Mouse (Mus musculus) forebrain, embryonic 11.5 days (tissue): ENCODE measurements at regions not wholly inside any gene's neighbourhood (a gene's known extent, or its start where the extent isn't known, plus 50 kb on each side); places are given as distances from the start of the nearest gene placed in this dataset.

Experiments used
- ATAC-seq: fragments of 200-750 bp; cut with Nextera tagmentation; replicated peaks from 2 replicates; pipeline ENCODE4 v1.8.0; 2017; ENCODE audit warnings: moderate TSS enrichment; ENCODE audit not compliant: low FRiP score
- DNase-seq: peaks from one replicate; pipeline ENCODE4 v3.0.0-alpha.2; 2017; ENCODE audit warnings: low spot score
- H3K27ac ChIP-seq: fragments of 300-500 bp; sonication (generic); 2 replicates; pipeline ENCODE4 v1.5.1; 2014; ENCODE audit warnings: low read depth, low read length
- H3K27me3 ChIP-seq: fragments of 300-500 bp; sonication (generic); 2 replicates; pipeline ENCODE4 v1.6.1; 2014; ENCODE audit warnings: mild to moderate bottlenecking, low read length, mixed read lengths; ENCODE audit not compliant: control insufficient read depth, insufficient read depth
- H3K36me3 ChIP-seq: fragments of 300-500 bp; sonication (generic); 2 replicates; pipeline ENCODE4 v1.6.1; 2014; ENCODE audit warnings: mild to moderate bottlenecking, low read length, moderate library complexity, mixed read lengths; ENCODE audit not compliant: control insufficient read depth, insufficient read depth
- H3K4me1 ChIP-seq: fragments of 300-500 bp; sonication (generic); replicated peaks from 2 replicates; pipeline ENCODE4 v1.6.1; 2014; ENCODE audit warnings: low read length, mixed read lengths; ENCODE audit not compliant: control insufficient read depth, insufficient read depth
- H3K4me2 ChIP-seq: fragments of 300-500 bp; sonication (generic); 2 replicates; pipeline ENCODE4 v1.6.1; 2014; ENCODE audit warnings: low read depth, mild to moderate bottlenecking, low read length, moderate library complexity, mixed read lengths; ENCODE audit not compliant: severe bottlenecking
- H3K4me3 ChIP-seq: fragments of 300-500 bp; sonication (generic); 2 replicates; pipeline ENCODE4 v1.5.1; 2014; ENCODE audit warnings: low read depth, low read length
- H3K9ac ChIP-seq: fragments of 300-500 bp; sonication (generic); 2 replicates; pipeline ENCODE4 v1.6.1; 2014; ENCODE audit warnings: low read length
- H3K9me3 ChIP-seq: fragments of 300-500 bp; sonication (generic); 2 replicates; pipeline ENCODE4 v1.6.1; 2016; ENCODE audit warnings: low read length, mixed read lengths; ENCODE audit not compliant: control insufficient read depth
- WGBS: fragments of 180-500 bp; shearing (Covaris S2); extraction: QIAGEN DNeasy Blood & Tissue Kit; methylation state at CpG from one replicate; pipeline ENCODE4 v1.1.7; 2014; 5-methylcytosine and 5-hydroxymethylcytosine counted together

GRCm38 (mm10) chr3:70181611-70182010, 174.2 kb downstream of the Otol1 start:
- no peak overlapping the region for H3K9ac ChIP-seq
- no peak overlapping the region for H3K27ac ChIP-seq
- DNase-seq (no peak), ATAC-seq (no peak)
- 75% methylated on average over 3 of the region's 3 CpGs for WGBS
- no peaks in the 10 kb centered on the region for H3K9me3 ChIP-seq
- no peaks in the 10 kb centered on the region for H3K27me3 ChIP-seq
- H3K4me2 ChIP-seq = no peak overlapping the region
- H3K36me3 ChIP-seq = no peaks in the 10 kb centered on the region
- no peak overlapping the region for H3K4me3 ChIP-seq
- H3K4me1 ChIP-seq = no peaks in the 10 kb centered on the region

DNA sequence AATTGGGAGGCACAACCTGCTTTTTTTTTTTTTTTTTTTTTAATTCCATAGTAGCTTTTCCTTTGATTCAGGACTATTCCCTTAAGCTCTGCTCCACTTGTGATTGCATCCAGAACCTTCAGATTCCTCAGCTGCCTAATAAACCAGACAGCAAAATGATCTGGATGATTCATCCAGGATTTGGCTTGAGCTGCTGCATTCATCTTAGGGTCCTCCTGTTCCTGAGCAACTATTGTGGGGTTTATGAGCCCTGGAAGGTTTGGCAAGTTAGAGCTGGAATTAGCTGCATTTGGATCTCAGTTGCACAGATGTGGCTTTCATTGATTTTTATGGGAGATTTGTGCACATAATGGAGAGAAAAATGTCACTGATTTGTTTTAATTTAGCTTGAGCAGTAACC, 183.3 kb downstream of the Otol1 start:
- no peaks in the 10 kb centered on the region for H3K4me1 ChIP-seq
- H3K9ac ChIP-seq = no peak overlapping the region
- H3K27ac ChIP-seq = no peak overlapping the region
- DNase-seq = no peak
- H3K36me3 ChIP-seq = no peaks in the 10 kb centered on the region
- H3K4me3 ChIP-seq = no peak overlapping the region
- no peak overlapping the region for H3K4me2 ChIP-seq
- H3K27me3 ChIP-seq = no peaks in the 10 kb centered on the region
- no peaks in the 10 kb centered on the region for H3K9me3 ChIP-seq
- ATAC-seq = no peak

DNA sequence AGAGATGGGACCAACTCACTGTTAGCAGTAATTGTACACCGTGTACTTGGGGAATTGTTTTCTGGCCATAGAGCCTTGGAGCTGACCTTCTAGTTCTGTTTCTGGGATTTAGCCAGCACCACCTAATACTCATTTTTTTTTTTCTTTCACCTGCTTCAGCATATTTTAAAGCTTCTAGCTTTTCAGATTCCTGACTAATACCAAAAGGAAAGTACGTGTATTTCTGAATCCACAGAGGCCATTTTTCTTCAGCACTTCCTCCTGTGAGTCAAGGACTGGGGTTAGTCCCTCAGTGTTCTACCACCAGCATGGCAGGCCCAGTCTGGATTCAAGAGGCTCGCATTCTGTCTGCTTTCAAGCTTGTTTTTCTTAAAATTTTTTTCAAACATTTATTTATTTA, 189.3 kb downstream of the Otol1 start:
- 90% methylated on average over 3 of the region's 3 CpGs for WGBS
- ATAC-seq (no peak), DNase-seq (no peak)
- Histone ChIP-seq H3K27ac (no peak overlapping the region), H3K4me3 (no peak overlapping the region), H3K27me3 (no peaks in the 10 kb centered on the region), H3K9ac (no peak overlapping the region), H3K4me1 (no peaks in the 10 kb centered on the region), H3K4me2 (no peak overlapping the region), H3K36me3 (no peaks in the 10 kb centered on the region), H3K9me3 (no peaks in the 10 kb centered on the region)

GRCm38 (mm10) chr3:70198890-70199289, 191.5 kb downstream of the Otol1 start:
- H3K9ac ChIP-seq = no peak overlapping the region
- H3K9me3 ChIP-seq = no peaks in the 10 kb centered on the region
- H3K36me3 ChIP-seq = no peaks in the 10 kb centered on the region
- DNase-seq (no peak), ATAC-seq (no peak)
- H3K4me2 ChIP-seq = no peak overlapping the region
- WGBS = 69% methylated on average over 3 of the region's 3 CpGs
- no peaks in the 10 kb centered on the region for H3K4me1 ChIP-seq
- H3K27me3 ChIP-seq = no peaks in the 10 kb centered on the region
- H3K27ac ChIP-seq = no peak overlapping the region
- no peak overlapping the region for H3K4me3 ChIP-seq

DNA sequence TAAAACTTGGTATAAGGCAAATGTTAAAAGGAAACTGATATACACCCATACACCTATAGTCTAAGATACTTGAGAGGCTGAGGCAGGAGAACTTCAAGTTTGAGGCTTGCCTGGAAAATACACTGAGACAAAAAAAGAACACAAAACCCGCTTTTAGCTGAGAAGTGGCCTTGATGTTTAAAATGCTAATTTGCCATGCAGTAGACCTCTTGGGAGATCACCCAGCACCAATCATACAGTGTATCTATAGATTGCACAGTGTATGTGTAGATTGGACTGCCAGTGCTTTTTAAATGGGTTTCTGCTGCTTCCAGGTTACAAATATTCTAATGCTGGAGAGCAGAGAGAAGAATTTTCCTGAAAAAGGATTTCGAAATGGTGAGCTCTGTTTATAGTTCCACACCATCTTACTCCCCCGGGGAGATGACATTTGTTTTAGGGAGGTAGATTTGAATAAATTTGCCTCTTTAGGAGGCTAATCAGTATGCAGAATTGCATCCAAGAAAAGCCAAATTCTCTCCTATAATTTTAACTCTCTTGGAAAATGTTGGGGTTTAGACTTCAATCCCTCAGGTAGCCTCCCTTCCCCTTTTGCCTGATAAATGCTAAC, 194.0 kb downstream of the Otol1 start:
- no peak overlapping the region for H3K4me2 ChIP-seq
- no peaks in the 10 kb centered on the region for H3K36me3 ChIP-seq
- ATAC-seq (no peak), DNase-seq (no peak)
- H3K27me3 ChIP-seq = no peaks in the 10 kb centered on the region
- H3K27ac ChIP-seq = no peak overlapping the region
- H3K4me1 ChIP-seq = no peaks in the 10 kb centered on the region
- H3K4me3 ChIP-seq = no peak overlapping the region
- H3K9me3 ChIP-seq = no peaks in the 10 kb centered on the region
- H3K9ac ChIP-seq = no peak overlapping the region
- WGBS = 75% methylated on average over 3 of the region's 3 CpGs

- DNase-seq = no peak
- H3K4me2 ChIP-seq = no peak overlapping the region
- no peak overlapping the region for H3K4me3 ChIP-seq
- H3K9me3 ChIP-seq = no peaks in the 10 kb centered on the region
- WGBS = 95% methylated on average over 3 of the region's 3 CpGs
- no peaks in the 10 kb centered on the region for H3K27me3 ChIP-seq
- no peaks in the 10 kb centered on the region for H3K36me3 ChIP-seq
- H3K9ac ChIP-seq = no peak overlapping the region
- ATAC-seq = no peak
- H3K27ac ChIP-seq = no peak overlapping the region
- H3K4me1 ChIP-seq = no peaks in the 10 kb centered on the region
Measured at GRCm38 (mm10) chr3:70215195-70215594, 207.8 kb downstream of the Otol1 start.

DNA sequence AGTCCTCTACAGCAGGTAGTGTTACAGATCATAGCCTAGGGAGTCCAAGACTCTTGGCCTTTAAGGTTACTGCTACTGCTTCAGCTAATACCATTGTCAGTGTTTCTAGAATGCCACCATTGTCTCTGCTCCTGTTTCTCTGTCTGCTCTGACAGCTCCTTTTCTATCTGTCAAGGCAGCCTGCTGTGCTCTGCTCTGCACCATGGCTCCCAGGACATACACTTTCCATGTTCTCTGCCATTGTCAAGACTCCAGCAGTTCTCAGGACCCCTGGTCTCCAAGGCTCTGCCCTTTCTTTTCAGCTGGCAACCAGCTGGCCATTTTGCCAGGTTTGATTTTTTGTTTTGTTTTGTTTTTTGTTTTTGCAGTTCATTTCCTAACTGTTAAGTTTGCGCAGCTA, 208.7 kb downstream of the Otol1 start:
- ATAC-seq (no peak), DNase-seq (no peak)
- Histone ChIP-seq H3K27ac (no peak overlapping the region), H3K4me1 (no peaks in the 10 kb centered on the region), H3K4me3 (no peak overlapping the region), H3K9me3 (no peaks in the 10 kb centered on the region), H3K4me2 (no peak overlapping the region), H3K27me3 (no peaks in the 10 kb centered on the region), H3K9ac (no peak overlapping the region), H3K36me3 (no peaks in the 10 kb centered on the region)
- 85% methylated on average over 1 of the region's 1 CpGs for WGBS

DNA sequence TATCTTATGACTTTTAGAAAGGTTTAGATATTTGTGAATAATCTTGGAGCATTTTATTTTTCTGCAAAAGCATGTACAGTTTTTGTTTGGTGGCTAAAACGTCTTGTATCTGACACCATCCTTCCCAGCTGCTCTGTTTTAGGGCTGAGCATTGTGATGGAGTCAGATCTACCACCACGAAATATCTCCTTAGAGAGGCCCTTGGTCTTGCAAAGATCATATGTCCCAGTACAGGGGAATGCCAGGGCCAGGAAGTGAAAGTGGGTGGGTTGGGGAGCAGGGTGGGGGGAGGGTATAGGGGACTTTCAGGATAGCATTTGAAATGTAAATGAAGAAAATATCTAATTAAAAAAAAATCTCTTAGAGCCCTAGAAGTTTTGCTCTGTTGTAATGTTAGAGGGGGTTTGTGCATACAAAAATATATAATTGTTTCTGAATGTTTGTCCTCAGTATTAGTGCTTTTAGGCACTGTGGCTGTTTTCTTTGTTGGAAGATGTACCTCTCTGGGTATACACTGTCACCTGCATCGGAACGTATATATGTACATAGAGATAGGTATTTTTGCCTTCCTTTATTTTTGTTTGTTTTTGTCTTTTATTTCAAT, 211.4 kb downstream of the Otol1 start:
- Histone ChIP-seq H3K27ac (no peak overlapping the region), H3K9ac (no peak overlapping the region), H3K27me3 (no peaks in the 10 kb centered on the region), H3K4me2 (no peak overlapping the region), H3K9me3 (no peaks in the 10 kb centered on the region), H3K4me1 (no peaks in the 10 kb centered on the region), H3K4me3 (no peak overlapping the region), H3K36me3 (no peaks in the 10 kb centered on the region)
- WGBS = 85% methylated on average over 4 of the region's 4 CpGs
- no peak for ATAC-seq
- no peak for DNase-seq

DNA sequence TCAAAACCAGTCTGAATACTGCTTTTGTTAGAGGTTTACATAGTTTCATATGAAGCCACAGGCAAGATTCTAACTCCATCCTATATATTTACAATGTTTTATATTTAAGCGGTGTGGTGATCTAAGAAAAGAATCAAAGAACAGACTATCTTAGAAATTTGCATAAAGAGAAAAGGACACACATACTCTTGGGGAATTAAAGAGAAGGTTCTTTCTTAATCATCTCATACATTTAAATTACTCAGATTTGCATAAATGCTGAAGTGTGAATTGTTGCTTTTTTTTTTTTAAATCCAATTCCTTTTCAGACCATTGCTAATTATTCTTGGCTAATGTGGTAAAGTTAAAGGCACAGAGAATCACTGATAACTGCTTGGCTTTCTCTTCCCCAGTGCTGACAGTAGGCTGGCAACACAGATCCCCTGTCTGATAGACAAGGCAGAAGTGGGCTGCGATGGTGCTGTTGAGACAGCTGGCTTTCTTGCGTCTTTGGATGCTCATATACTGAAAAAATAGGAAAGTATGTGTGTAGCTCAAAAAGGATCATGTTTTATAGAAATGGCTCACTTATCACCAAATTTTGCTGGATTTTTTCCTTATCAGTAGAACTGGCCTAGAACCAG, 216.1 kb downstream of the Otol1 start:
- no peak overlapping the region for H3K27ac ChIP-seq
- H3K27me3 ChIP-seq = no peaks in the 10 kb centered on the region
- H3K4me1 ChIP-seq = no peaks in the 10 kb centered on the region
- no peaks in the 10 kb centered on the region for H3K9me3 ChIP-seq
- DNase-seq (no peak), ATAC-seq (no peak)
- H3K36me3 ChIP-seq = no peaks in the 10 kb centered on the region
- no peak overlapping the region for H3K4me2 ChIP-seq
- WGBS = 65% methylated on average over 3 of the region's 3 CpGs
- H3K4me3 ChIP-seq = no peak overlapping the region
- no peak overlapping the region for H3K9ac ChIP-seq
